Mouse (Mus musculus) liver, adult 2 months (tissue): ENCODE measurements at regions not wholly inside any gene's neighbourhood (a gene's known extent, or its start where the extent isn't known, plus 50 kb on each side); places are given as distances from the start of the nearest gene placed in this dataset.

Experiments used
- CTCF ChIP-seq: fragments of 200-500 bp; IDR thresholded peaks from 2 replicates; pipeline ENCODE4 v1.5.1; 2011; ENCODE audit warnings: low read depth, low read length, control low read depth
- POLR2A ChIP-seq: fragments of 200-500 bp; IDR thresholded peaks from 2 replicates; pipeline ENCODE4 v1.6.1; 2011; ENCODE audit warnings: low read length, control low read depth; ENCODE audit not compliant: insufficient read depth; ENCODE audit errors: extremely low read depth

DNA sequence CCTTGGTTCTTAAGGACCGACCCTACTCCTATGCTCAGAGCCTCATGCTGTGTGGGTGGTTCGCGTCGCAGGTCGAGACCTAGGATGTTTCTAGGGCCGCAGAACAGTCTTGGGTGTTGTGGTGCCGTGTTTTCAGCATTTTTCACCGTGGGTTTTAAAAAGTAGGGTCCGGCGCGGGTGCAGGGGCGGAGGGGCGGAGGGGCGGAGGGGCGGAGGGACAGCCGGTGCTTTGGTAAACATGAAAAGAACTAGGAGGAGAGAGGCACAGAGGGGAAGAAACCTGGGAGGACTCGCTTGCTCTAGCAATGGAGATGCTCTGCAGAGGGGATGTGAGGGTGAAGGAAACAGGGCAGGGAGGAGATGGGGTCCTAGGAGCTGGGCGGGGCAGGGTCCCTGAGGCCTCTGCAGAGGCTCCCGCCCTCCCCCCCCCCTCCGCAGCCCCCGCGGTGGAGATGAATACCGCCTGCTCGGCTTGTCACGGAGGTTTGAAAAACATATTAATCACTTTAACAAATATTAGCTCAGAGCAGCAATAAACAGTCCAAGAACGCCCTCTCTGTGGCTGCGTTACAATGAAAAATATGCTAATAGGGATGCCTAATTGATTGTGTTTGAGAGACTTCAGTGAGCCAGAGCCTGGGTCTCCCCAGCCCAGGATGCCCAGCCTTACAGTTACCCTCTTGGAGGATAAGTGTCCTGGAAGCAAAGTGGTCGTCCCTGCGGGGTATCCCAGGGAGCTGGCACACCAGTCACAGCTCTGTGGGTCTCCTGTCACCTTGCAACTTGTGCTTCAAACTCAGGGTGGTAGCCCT is 94.0 kb upstream of the Gm26897 start:
- TF ChIP-seq POLR2A (no peak), CTCF (no peak)
